Mouse (Mus musculus) yolk sac, embryonic 10.5 days (tissue): ENCODE data around the gene Spata25.
"Not testable (repeated sequence)": the region's sequence is repeated elsewhere in the genome, so short reads cannot be mapped to it uniquely, and the experiment has no call there.

ENCODE experiments used
- DNase-seq: peaks from one replicate; pipeline ENCODE4 v3.0.0-alpha.2; 2017; ENCODE audit warnings: low spot score

The Spata25 gene

DNA sequence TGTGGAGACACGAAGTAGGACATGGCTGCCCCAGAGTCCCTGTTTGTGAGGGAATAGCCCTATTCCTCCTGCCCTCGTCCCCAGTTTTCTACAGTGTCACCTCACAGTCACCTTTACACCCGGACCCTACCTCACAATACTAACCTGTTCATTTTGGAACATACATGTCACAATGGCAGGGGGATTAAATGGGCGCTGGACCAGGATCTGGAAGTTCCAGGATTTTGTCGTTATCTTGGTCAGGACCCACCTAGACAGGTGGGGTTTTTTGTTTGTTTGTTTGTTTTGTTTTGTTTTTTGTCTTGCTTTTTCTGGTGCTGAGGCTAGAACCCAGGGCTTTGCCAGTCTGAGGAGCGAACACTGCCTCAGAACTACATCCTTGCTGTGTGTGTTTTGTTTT lies at the start of gene Spata25:
Gene Spata25 (minus strand): TSS at position 101 of the 400 bp plus-strand sequence.
- DNase-seq: no peak

DNA sequence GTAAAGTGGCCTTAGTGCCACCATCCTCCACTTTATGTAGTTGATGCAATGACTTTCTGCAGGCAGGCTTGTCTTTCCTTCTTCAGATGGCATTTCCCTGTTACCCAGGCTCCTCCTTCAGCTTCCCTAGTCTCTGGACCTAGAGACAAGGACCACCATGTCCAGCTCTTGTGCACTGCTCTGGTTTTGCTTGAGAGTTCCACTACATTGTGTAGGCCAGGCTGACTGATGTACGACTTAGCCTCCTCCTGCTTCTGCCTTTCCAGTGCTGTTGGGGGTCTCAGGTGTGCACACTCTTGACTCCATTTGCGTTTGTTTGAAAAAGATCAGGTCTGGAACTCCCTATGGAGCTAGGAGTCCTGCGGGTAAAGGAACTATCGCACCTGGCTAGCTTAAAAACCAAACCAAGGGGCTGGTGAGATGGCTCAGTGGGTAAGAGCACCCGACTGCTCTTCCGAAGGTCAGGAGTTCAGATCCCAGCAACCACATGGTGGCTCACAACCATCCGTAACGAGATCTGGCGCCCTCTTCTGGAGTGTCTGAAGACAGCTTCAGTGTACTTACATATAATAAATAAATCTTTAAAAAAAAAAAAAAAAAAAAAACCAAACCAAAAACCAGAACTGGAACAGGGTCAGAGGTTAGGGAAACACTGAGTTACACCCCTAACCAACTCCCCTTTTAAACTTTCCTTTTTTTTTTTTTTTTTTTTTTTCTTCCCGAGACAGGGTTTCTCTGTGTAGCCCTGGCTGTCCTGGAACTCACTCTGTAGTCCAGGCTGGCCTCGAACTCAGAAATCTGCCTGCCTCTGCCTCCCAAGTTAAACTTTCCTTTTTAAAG lies 49.3 kb upstream of the Spata25 start:
- not testable (repeated sequence) for DNase-seq

DNA sequence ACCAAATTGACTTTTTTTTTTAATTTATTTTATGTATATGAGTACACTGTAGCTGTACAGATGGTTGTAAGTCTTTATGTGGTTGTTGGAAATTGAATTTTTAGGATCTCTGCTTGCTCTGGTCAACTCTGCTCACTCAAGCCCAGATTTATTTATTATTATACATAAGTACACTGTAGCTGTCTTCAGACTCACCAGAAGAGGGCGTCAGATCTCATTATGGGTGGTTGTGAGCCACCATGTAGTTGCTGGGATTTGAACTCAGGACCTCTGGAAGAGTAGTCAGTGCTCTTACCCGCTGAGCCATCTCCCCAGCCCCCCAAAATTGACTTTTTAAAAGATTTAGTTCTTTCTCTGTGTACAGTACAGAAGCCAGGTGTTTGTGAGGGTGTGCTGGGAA lies 47.3 kb upstream of the Spata25 start:
- not testable (repeated sequence) for DNase-seq

DNA sequence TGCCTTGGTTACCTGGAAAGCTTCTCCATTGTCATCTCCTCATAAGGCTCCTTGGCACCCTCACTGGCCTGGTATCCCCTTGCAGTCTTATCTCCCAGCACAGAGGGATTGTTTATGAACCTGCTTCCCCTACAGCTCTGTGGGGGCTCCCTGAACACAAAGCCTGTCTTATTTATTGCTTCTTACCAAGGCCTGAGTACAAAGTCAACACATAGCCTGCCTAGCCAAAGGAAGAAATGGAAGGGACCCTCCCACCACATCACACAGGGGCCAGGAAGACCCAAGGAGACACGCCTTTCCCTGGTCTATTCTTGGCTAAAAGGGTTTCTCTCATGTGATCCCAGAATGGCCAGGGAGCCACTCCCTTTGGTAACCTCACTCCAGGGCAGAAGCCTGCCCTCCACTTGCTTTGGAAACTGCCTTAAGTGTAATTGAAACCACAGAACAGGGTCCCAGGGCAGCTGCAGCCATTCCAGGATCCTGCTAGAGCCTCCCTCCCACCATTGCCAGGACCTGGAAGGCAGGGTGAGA lies 46.0 kb upstream of the Spata25 start:
- DNase-seq: no peak

DNA sequence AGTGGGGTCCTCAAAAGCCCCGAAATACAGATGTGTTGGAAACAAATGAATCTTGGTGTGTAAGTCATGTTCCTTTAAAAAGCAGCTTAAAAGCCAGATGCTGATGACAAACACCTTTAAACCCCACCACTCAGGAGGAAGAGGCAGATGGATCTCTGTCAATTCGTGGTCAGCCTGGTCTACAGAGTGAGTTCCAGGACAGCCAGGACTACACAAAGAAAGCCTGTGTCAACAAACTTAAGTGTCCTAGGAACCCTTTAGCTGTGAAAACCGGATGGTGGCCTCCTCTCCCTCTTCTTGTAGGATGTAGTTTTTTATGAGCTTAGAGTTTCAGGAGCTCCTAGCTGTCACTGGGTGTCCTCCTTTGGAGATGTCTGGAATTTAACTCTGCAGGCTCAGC lies 45.3 kb upstream of the Spata25 start:
- no peak for DNase-seq

DNA sequence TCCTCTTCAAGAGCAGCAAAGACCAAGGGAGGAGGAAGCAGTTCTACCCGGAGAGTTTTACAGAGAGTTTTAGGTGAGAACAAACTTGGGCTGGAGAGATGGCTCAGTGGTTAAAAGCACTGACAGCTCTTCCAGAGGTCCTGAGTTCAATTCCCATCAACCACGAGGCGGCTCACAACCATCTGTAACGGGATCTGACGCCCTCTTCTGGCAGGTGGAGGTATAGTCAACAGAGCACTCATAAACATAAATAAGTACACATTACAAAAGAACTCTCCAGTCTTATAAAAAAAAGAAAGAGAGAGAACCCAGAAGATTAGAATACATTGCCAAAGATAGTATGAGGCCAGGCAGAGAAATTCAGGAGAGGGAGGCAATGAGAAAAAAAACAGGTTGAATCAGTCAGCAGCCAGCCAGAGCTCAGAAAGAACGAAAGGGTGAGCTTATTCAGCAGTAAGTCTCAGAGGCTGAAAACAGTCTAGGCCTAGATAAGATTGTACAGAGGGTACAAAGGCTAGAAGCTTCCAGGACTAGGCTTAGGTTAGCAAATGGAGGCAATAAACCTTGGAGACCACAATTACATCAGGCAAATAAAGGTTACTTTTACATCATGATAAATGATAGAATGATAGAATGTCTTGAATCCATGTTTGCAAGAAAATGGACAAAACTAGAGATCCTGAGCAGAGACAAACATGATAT lies 43.4 kb upstream of the Spata25 start:
- DNase-seq: no peak

DNA sequence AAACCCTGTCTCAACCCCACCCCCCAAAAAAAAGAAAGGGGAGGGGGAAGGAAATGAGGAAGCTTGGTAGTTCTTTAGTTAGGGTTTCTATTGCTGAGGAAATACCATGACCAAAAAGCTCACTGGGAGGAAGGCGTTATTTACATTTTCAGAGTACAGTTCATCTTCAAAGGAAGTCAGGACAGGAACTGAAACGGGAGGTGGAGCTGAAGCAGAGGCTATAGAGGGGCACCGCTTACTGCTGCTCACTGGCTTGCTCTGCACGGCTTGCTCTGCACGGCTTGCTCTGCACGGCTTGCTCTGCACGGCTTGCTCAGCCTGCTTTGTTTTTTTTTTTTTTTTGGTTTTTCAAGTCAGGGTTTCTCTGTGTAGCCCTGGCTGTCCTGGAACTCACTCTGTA lies 40.2 kb upstream of the Spata25 start:
- no peak for DNase-seq

DNA sequence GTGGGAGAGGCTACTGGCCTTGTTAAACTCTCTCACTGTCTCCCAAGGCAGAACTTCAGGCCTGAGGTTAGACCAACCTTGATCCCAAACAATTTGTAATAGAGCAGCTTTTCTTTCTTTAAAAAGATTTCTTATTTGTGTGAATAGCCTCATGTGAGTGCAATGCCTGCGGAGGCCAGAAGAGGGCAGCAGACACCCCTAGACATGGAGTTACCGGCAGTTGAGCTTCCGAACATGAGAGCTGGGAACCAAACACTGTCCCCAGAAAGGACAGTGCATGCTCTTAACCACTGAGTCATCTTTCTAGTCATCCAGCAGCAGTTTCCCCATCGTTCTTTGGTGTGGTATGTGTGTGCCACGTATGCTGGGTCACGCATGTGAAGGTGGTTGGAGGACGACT lies 39.2 kb upstream of the Spata25 start:
- no peak for DNase-seq

DNA sequence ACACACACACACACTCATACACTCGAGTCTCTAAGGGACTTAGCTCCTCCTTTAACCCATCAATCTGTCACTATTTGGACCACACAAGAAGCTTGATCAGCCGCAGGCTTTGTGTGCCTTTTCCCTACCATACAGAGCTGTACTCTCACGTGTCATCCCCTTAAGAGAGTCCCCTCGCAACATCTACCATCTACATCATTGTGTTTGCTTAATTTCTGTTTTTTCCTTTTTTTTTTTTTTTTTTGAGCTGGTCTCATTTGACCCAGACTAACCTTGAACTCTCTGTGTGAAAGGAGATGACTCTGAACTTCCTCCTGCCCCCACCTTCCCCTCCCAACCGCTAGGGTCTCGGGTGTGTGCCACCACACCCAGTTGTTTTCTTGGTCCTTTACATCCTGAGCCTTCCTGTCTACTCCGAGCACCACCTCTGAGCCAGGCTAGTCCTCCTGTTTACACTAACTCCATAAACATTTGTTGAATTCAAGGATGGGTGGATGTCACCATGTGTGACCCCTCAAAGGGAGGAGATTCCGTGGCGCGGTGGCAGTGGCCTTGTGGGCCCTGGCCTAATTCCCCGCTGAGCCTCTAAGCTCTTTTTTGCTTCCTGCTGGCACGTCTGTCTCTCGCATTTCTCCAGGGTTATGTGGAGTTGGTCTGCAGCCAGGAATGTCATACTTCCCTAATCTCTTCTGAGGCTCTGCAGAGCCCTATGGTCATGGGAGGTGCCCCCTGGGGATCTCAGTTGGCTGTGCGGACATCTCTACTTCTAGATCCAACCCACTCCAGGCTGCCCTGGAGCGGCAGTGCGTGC lies 38.6 kb upstream of the Spata25 start:
- peak; percentile 52 for DNase-seq

DNA sequence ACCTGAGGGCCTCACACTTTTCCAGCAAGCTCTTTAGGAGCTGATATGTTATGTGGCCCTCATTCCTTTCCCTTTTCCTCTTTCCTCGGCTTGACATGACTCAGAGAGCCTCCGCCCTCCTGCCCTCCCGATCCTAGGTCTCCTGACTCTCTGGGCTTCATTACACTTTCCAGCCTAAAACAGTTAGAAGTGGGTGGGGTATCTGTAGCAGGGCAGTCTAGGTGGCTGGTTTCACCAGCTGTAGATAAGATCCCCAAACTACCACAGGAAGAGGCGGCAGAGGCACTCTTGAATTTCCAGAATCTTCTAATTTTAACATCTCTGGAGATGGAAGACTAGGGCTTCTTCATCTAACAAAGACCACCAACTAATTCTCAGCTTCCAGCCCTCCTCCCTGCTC lies 36.3 kb upstream of the Spata25 start:
- no peak for DNase-seq

DNA sequence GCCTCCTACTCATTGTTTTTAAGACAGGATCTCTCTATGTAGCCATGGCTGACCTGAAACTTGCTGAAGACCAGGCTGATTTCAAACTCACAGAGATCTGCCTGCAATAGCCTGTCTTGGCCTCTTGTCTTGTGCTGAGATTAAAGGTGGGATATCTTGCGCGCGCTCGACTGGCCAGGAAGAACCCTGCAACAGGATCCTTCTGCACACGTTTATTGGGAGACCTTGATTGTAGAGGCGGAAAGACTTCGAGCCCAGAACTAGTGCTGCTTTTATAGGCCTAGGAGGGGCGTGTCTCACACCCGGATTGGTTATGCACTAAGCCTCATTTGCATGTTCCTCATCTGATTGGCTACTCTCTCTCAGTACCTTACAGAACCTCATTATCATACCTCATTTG lies 35.1 kb upstream of the Spata25 start:
- not testable (repeated sequence) for DNase-seq

DNA sequence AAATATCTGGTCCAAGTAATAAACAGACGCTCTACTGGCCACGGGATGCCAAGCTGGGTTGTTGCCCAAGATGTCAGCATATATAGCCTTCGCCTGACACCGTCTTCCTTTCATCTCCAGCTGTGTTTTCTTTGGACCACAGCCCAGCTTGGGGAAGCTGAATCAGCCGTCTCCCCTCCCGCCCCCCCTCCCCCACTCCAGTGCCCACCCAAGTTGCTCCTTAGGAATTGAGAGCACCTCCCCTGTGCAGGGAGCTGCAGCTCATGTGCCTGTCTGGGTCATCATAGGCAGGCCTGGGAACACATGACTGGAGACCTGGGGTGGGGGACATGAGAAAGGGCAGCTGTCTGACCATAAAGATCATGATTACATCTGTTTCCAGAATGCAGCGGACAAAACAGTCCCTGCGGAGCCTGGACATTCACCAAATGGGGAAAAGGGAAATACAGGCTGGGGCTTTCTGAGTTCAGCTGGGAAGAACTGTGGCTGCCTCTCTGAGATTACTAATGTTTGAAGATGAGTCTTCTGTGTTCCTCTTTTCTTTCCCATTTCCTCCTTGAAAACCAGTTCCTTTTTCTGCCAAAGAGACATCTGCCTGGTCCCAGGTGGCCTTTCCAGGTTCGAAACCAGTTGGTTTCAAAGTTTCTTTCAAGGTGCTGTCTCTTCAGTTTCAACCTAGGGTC lies 34.0 kb upstream of the Spata25 start:
- no peak for DNase-seq

DNA sequence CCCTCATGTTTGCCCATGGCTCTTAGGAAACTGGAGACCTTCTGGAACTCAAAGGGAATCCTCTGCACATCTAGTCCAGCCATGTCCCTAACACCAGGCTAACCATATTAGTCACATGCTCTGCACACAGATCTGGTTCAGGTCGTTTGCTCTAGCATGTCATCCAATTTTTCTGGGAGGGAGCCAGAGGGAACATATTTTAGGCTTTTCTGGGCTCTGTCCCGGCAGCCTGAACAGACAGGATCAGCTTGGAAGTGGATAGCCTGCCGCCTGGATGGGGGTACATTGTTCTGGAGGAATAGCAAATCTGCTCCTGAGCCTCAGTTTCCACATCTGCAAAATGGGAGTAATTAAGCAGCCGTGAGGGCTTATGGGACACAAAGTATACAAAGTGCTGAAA lies 32.8 kb upstream of the Spata25 start:
- DNase-seq: no peak

DNA sequence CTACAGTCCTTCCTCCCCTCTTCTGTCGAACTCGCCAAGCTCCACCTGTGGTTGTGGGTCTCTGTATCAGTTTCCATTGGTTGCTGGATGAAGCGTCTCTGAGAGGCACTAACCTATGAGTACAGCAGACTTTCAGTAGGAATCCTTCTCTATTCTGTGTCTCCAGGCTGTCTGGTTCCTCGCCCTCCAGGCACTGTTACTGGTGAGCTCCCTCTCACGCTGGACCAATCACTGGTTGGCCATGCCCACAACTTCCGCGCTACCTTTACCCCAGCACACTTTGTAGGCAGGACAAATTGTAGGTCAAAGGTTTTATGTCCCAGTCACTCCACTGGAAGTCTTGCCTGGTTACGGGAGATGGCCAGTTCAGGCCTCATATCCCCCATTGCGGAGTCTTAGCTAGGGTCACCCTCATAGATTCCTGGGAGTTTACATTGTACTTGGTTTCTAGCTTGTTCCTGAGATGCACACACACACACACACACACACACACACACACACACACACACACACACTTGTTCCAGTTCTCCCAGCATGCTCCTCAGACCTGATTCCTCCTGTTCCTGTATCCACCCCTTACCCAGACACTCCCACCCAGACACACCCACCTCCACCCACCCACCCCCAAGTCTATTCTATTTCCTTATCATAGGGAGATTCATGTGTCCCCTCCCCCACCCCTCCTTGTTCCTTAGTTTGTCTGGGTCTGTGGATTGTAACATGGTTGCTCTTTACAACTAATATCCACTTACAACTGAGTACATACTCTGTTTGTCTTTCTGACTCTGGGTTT lies 31.5 kb upstream of the Spata25 start:
- DNase-seq: no peak

DNA sequence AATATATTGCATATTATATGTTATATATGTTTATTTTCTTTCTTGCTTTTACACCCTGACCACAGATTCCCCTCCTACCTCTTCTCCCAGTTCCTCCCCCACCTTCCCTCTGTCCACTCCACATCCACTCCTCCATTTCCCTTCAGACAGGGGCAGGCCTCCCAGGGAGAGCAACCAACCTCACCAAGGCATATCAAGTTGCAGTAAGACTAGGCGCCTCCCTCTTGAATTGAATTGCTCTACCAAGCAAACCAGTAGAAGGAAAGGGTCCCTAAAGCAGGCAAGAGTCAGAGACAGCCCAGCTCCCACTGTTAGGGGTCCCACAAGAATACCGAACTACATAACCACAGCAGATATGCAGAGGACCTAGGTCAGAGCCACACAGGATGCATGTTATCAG lies 30.8 kb upstream of the Spata25 start:
- no peak for DNase-seq

DNA sequence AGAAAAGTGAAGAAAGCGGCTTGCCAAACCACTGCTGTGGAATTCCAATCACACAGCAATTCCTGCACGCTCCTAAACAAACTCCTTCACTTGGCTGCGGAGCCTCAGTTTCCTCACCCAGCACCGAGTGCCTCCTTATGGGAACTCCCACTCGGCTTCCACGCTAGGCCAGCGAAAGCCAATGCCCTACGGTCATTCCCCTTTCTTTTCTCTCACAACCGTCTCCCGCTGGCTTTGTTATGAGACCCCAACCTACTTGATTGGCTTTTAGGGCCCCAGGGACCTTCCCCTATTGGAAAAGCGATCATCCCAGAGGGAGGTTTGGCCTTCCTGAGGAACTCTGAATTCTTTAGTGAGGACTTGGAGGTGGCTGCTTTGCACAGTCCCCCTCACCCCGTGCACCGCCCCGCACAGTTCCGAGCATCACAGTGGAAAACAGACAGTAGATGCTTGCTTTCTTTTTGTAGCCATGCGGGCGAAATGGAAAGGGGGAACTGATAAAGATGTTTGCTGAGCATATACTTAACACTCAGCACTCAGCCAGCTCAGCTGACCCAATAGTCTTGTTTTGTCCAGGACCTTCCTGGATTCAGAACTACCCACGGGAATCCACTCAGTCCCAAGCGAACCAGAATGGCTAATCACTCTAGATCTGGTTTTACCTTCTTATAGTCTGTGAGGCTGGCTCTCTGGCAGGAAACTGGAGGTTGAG lies 29.7 kb upstream of the Spata25 start:
- no peak for DNase-seq

DNA sequence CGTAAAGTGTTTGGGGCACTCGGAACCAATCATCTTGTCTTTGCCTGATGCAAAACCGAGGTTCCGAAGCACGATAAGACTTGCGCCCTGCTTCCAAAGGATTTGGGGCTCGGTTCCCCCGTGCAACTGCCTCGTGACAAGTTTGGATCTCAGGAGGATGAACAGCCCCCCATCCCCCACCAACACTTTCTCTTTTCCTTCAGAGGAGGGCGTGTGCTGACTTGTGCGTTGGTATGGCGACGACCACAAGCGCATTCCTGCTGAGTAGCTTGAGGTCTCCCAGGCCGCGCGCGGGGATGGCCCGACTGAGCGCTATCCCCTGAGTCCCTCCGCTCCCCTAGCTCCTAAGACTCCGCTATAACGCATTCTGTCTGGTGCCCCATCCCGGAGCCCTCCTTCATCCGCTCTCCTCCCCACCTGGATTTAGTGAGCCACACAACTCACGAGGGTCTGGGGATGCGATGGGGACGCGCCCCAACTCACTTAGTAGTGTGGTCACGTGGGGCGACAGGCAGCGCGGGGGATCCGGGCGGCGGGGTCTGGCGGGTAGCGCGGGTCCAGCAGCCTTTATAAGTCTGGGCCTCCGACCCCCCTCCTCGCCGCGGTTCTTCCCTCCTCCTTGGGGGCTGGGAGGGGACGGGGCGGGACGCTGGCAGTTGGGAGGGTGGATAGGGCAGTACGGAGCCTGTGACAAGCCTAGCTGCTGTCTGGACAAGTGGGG lies 28.9 kb upstream of the Spata25 start, which contains the start of gene Pltp:
Gene Pltp (minus strand): TSS at position 611 of the 721 bp plus-strand sequence.
- no peak for DNase-seq

DNA sequence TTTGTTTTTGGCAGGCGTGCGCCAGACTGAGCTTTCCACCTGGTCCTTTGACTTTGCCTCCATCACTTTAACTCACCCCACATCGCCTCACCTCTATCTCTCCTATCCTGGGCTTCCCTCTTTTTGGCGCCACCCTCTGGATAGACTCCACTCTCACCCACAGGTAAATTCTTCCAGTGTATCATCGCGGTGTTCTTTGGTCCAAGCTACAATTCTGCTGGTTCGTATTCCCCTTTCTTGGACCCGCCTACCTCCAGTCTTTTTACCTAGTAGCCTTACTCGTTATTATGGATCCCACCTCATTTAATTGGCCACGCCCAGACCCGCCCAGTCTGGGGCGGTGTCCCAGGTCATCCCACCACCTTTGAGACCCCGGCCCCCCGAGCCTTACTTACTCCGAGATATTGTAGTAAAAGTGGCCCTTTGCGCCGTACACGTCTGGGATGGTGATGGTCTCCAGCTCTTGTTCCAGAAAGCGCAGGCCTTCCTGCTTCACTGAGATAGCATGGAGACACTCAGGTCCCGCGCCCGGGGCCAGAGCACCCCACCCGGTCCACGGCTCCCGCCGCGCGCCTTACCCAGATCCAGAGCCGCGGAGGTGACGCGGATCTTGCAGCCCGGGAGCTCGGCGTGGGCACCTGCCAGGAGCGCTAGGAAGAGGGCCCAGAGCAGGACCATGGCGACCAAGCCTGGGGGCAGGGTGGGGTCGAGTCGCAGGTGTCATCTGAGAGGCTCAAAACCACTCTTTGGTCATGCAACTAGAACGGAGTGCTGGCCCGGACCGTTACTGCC lies 28.2 kb upstream of the Spata25 start:
- DNase-seq: no peak

DNA sequence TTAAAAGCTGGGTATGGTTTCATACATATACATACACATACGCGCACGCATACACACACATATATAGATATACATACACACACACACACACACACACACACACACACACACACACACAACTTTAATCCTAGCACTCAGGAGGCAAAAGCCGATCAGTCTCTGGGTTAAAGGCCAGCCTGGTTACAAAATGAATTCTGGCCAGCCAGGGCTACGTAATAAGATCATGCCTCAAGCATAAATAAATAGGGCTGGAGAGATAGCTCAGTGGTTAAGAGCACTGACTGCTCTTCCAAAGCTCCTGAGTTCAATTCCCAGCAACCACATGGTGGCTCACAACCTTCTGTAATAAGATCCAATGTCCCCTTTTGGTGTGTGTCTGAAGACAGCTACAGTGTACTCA lies 27.2 kb upstream of the Spata25 start:
- not testable (repeated sequence) for DNase-seq
